Mouse (Mus musculus): ENCODE measurements around the gene Cxxc4. TPM values are rescaled to one million over a fixed set of nuclear protein-coding genes. Genes with fewer than 3 reads are reported as not detected.
A peak's percentile ranks its signal among the peaks of the same experiment; 100 is the strongest.

The Cxxc4 gene
- polyA plus RNA-seq, 1 experiment, result not detected

- Histone ChIP-seq H3K4me3 (ENCODE audit: insufficient read depth, low read depth, low read length) (no peak overlapping the region), H3K4me1 (ENCODE audit: control insufficient read depth, insufficient read depth, low read length) (no peaks in the 10 kb centered on the region), H3K27ac (ENCODE audit: insufficient read depth, low read depth, low read length) (no peak overlapping the region)
- 91% methylated on average over 7 of the region's 7 CpGs for WGBS
- TF ChIP-seq CTCF (IDR thresholded peaks at IDR 0.05; ENCODE audit: insufficient read depth, low read depth, low read length) (no peak), POLR2A (IDR thresholded peaks at IDR 0.05; ENCODE audit: insufficient read depth, low read depth, low read length) (no peak)
Observed at GRCm38 (mm10) chr3:134223956-134224355, 12.3 kb upstream of the Cxxc4 start.

DNA sequence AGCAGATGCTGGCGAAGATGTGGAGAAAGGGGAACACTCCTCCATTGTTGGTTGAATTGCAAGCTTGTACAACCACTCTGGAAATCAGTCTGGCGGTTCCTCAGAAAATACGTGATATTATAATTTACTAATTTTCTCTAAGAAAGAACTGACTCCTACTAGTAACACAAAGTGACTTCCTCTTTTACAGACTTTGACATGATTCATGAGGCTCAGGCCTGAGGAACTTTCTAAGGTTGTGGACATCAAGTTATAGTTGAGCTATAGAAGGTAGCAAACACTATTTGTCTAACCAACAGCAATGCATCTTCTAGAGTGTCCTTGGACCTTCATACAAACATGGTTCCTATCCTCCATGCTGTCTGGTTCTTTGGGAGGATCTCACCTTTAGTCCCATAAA lies 10.4 kb upstream of the Cxxc4 start:
- H3K27ac ChIP-seq (ENCODE audit: insufficient read depth, low read depth, low read length), result no peak overlapping the region
- no peak for TF ChIP-seq CTCF (IDR thresholded peaks at IDR 0.05; ENCODE audit: insufficient read depth, low read depth, low read length)
- no peak for TF ChIP-seq POLR2A (IDR thresholded peaks at IDR 0.05; ENCODE audit: insufficient read depth, low read depth, low read length)
- 100% methylated on average over 3 of the region's 3 CpGs for WGBS
- no peak overlapping the region for H3K4me3 ChIP-seq (ENCODE audit: insufficient read depth, low read depth, low read length)
- H3K4me1 ChIP-seq (ENCODE audit: control insufficient read depth, insufficient read depth, low read length), result no peaks in the 10 kb centered on the region

GRCm38 (mm10) chr3:134232753-134233152 lies 3.5 kb upstream of the Cxxc4 start:
- WGBS, result 96% methylated on average over 2 of the region's 2 CpGs
- TF ChIP-seq POLR2A (IDR thresholded peaks at IDR 0.05; ENCODE audit: insufficient read depth, low read depth, low read length) (no peak), CTCF (IDR thresholded peaks at IDR 0.05; ENCODE audit: insufficient read depth, low read depth, low read length) (no peak)

DNA sequence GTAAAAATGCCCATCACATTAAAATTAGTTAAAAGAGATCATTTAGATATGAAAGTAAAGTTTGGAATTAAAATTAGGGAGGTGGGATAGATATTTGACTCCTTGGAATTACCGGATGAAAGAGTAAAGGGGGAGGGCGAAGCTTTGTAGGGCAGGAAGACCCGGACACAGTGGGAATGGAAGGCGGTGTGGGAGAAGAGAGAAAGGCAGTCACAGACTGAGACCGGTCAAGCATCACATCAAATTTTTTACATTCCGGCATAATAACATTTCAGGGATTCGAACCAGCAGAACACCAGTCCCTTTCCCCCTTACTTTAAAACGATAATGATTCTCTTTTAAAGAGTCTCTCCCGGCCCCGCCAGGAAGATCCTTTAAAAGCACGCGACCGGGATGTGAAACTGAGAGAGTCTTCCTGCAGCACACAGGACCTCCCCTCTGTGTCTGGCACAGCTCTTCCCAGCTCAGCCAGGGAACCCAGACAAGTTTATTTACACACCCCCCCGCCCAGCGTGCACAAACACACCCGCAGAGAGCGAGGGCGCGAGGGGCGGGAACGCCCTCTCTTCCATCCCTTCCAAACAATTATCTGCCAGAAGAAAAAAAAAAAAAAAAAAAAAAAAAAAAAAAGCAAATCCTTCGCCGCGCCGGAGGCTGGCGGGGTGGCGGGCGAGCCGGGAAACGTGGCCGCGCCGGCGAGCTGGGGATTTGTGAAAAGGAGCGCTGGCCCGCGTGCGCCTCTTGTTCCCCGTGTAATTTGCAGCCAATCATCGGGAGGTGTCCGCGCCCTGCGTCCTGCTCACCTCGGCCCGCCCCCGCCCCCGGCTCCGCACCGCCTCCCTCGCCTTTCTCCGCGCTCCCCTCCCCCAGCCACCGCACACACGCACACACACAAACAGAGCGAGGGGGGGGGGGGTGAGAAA lies 532 bp upstream of the Cxxc4 start:
- no peak for TF ChIP-seq POLR2A (IDR thresholded peaks at IDR 0.05; ENCODE audit: insufficient read depth, low read depth, low read length)
- no peak for TF ChIP-seq CTCF (IDR thresholded peaks at IDR 0.05; ENCODE audit: insufficient read depth, low read depth, low read length)
- Histone ChIP-seq H3K27ac (ENCODE audit: insufficient read depth, low read depth, low read length) (peak overlapping the region; percentile 61), H3K4me1 (ENCODE audit: control insufficient read depth, insufficient read depth, low read length) (no peaks in the 10 kb centered on the region), H3K4me3 (ENCODE audit: insufficient read depth, low read depth, low read length) (peak overlapping the region; percentile 69)
- under 1% methylated on average over 53 of the region's 55 CpGs for WGBS

More at GRCm38 (mm10) chr3:134232753-134233152, 3.5 kb upstream of the Cxxc4 start:
- no peak overlapping the region for H3K4me3 ChIP-seq (ENCODE audit: insufficient read depth, low read depth, low read length)
- no peaks in the 10 kb centered on the region for H3K4me1 ChIP-seq (ENCODE audit: control insufficient read depth, insufficient read depth, low read length)
- H3K27ac ChIP-seq (ENCODE audit: insufficient read depth, low read depth, low read length), result no peak overlapping the region

DNA sequence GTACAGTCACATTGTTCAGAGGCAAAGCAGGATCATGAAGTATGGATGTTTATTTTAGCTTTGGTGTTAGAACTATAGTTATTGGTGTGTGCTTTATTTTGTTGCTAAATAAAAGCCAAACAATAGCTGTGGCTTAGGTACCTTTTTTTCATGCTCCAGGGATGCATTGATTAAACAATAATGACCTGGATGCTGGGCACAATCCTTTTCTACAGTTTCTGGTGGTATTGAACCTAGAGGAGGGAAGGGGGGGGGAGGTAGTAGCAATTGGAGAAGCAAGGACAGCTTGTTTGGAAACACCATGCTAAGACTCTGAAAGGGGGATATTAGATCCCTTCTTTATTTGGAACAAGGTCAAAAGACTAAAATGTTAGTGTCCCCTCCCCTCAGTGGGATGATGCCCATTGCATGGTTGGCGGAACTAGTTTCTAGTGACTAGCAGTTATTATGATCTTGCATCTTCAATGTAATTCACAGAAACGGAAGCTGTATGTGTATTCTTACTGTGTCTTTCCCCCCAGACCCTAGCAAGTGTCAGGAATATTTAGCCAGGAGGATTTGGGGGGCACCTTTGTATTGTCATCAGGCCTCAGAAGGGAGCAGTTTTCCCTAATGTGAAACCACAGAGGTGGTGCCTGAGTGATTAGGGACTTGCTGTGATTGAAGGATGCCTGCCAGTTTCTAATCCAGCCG lies 975 bp downstream of the Cxxc4 start:
- H3K4me3 ChIP-seq (ENCODE audit: insufficient read depth, low read depth, low read length), result 0 out of 2 replicates have a peak overlapping the region, but pooled peaks have one; percentile 7
- TF ChIP-seq CTCF (IDR thresholded peaks at IDR 0.05; ENCODE audit: insufficient read depth, low read depth, low read length) (no peak), POLR2A (IDR thresholded peaks at IDR 0.05; ENCODE audit: insufficient read depth, low read depth, low read length) (no peak)
- peak overlapping the region; percentile 40; the same call in 1 of the 2 replicates for H3K27ac ChIP-seq (ENCODE audit: insufficient read depth, low read depth, low read length)
- H3K4me1 ChIP-seq (ENCODE audit: control insufficient read depth, insufficient read depth, low read length), result no peaks in the 10 kb centered on the region
- 50% methylated on average over 3 of the region's 3 CpGs for WGBS

GRCm38 (mm10) chr3:134238621-134239310 lies 2.5 kb downstream of the Cxxc4 start:
- peaks cover 2% of the 10 kb centered on the region; the same call in 1 of the 2 replicates for H3K4me1 ChIP-seq (ENCODE audit: control insufficient read depth, insufficient read depth, low read length)
- H3K27ac ChIP-seq (ENCODE audit: insufficient read depth, low read depth, low read length), result peak overlapping the region; percentile 98
- TF ChIP-seq CTCF (IDR thresholded peaks at IDR 0.05; ENCODE audit: insufficient read depth, low read depth, low read length) (no peak), POLR2A (IDR thresholded peaks at IDR 0.05; ENCODE audit: insufficient read depth, low read depth, low read length) (no peak)
- WGBS, result 4% methylated on average over 14 of the region's 14 CpGs
- peak overlapping the region; percentile 86 for H3K4me3 ChIP-seq (ENCODE audit: insufficient read depth, low read depth, low read length)

GRCm38 (mm10) chr3:134239321-134239970 lies 3.2 kb downstream of the Cxxc4 start:
- Histone ChIP-seq H3K4me1 (ENCODE audit: control insufficient read depth, insufficient read depth, low read length) (peaks cover 2% of the 10 kb centered on the region; the same call in 1 of the 2 replicates), H3K27ac (ENCODE audit: insufficient read depth, low read depth, low read length) (peak overlapping the region; percentile 98), H3K4me3 (ENCODE audit: insufficient read depth, low read depth, low read length) (peak overlapping the region; percentile 86)
- under 1% methylated on average over 50 of the region's 51 CpGs for WGBS
- TF ChIP-seq CTCF (IDR thresholded peaks at IDR 0.05; ENCODE audit: insufficient read depth, low read depth, low read length), result no peak
- no peak for TF ChIP-seq POLR2A (IDR thresholded peaks at IDR 0.05; ENCODE audit: insufficient read depth, low read depth, low read length)

Measured in olfactory bulb, adult 2 months (tissue).